Mouse (Mus musculus) neural tube, embryonic 14.5 days (tissue): ENCODE results near the gene Olfr656. TPM values are rescaled to one million over a fixed set of nuclear protein-coding genes. Genes with fewer than 3 reads are reported as not detected.

ENCODE experiments used
- ATAC-seq: fragments of 200-750 bp; cut with Nextera tagmentation; 2 replicates; pipeline ENCODE4 v1.8.0; 2017; ENCODE audit warnings: low read depth, mild to moderate bottlenecking, moderate TSS enrichment, moderate library complexity
- H3K27ac ChIP-seq: fragments of 300-500 bp; sonication (generic); 2 replicates; pipeline ENCODE4 v1.5.1; 2014; ENCODE audit warnings: low read depth, mild to moderate bottlenecking, control low read depth, low read length, moderate library complexity, mixed read lengths
- H3K27me3 ChIP-seq: fragments of 300-500 bp; sonication (generic); 2 replicates; pipeline ENCODE4 v1.6.1; 2014; ENCODE audit warnings: low read length; ENCODE audit not compliant: control insufficient read depth, insufficient read depth
- H3K36me3 ChIP-seq: fragments of 300-500 bp; sonication (generic); 2 replicates; pipeline ENCODE4 v1.6.1; 2014; ENCODE audit warnings: low read length, mixed read lengths; ENCODE audit not compliant: control insufficient read depth, insufficient read depth
- H3K4me1 ChIP-seq: fragments of 300-500 bp; sonication (generic); 2 replicates; pipeline ENCODE4 v1.6.1; 2014; ENCODE audit warnings: low read length; ENCODE audit not compliant: control insufficient read depth, insufficient read depth
- H3K4me2 ChIP-seq: fragments of 300-500 bp; sonication (generic); 2 replicates; pipeline ENCODE4 v1.6.1; 2014; ENCODE audit warnings: mild to moderate bottlenecking, low read depth, low read length, control low read depth
- H3K4me3 ChIP-seq: fragments of 300-500 bp; sonication (generic); 2 replicates; pipeline ENCODE4 v1.5.1; 2014; ENCODE audit warnings: low read depth, low read length, control low read depth, mixed read lengths
- H3K9ac ChIP-seq: fragments of 300-500 bp; sonication (generic); replicated peaks from 2 replicates; pipeline ENCODE4 v1.6.1; 2014; ENCODE audit warnings: low read depth, mild to moderate bottlenecking, control low read depth, low read length, mixed read lengths
- H3K9me3 ChIP-seq: fragments of 300-500 bp; sonication (generic); 2 replicates; pipeline ENCODE4 v1.6.1; 2016; ENCODE audit warnings: low read length; ENCODE audit not compliant: control insufficient read depth
- WGBS: fragments of 180-500 bp; shearing (Covaris S2); extraction: QIAGEN DNeasy Blood & Tissue Kit; methylation state at CpG from one replicate; pipeline ENCODE4 v1.1.7; 2014; 5-methylcytosine and 5-hydroxymethylcytosine counted together
- polyA plus RNA-seq: library from polyadenylated mRNA; unstranded; fragments of >200 nt; fragmentation: Nextera tagmentation; extraction: Ambion mirVana; gene quantifications from 2 replicates; pipeline ENCODE4 v1.2.1, GENCODE M21; 2014

Olfr656 gene
- polyA plus RNA-seq, 1 experiment from 2014 or later = not detected

GRCm38 (mm10) chr7:104624494-104624893 is 10.7 kb downstream of the Olfr656 start, which contains the start of gene Olfr657:
Gene Olfr657 (plus strand): TSS chr7:104624794.
- Histone ChIP-seq H3K27me3 (no peaks in the 10 kb centered on the region), H3K27ac (no peak within 1 kb of the TSS), H3K9ac (no peak within 1 kb of the TSS), H3K36me3 (no peaks in the 10 kb centered on the region), H3K4me1 (no peaks in the 10 kb centered on the region), H3K4me2 (no peak within 1 kb of the TSS), H3K9me3 (no peaks in the 10 kb centered on the region), H3K4me3 (no peak within 1 kb of the TSS)
- no peak for ATAC-seq

- H3K36me3 ChIP-seq = no peaks in the 10 kb centered on the region
- H3K4me2 ChIP-seq = peak within 1 kb of the TSS; percentile 28; the same call in 1 of the 2 replicates
- H3K27ac ChIP-seq = no peak within 1 kb of the TSS
- H3K4me1 ChIP-seq = no peaks in the 10 kb centered on the region
- H3K9ac ChIP-seq = no peak within 1 kb of the TSS
- WGBS = 24% methylated on average over 21 of the region's 22 CpGs
- ATAC-seq = peak; percentile 94
- no peaks in the 10 kb centered on the region for H3K9me3 ChIP-seq
- peak within 1 kb of the TSS; percentile 17; the same call in 1 of the 2 replicates for H3K4me3 ChIP-seq
- no peaks in the 10 kb centered on the region for H3K27me3 ChIP-seq
Measured at GRCm38 (mm10) chr7:104646841-104647482, 33.2 kb downstream of the Olfr656 start, which contains the start of gene Olfr658. Gene Olfr658 (minus strand): TSS chr7:104647305.

- Histone ChIP-seq H3K36me3 (no peaks in the 10 kb centered on the region), H3K4me2 (no peak within 1 kb of the TSS), H3K9me3 (no peaks in the 10 kb centered on the region), H3K27ac (no peak within 1 kb of the TSS), H3K27me3 (no peaks in the 10 kb centered on the region), H3K4me3 (no peak within 1 kb of the TSS), H3K9ac (no peak within 1 kb of the TSS), H3K4me1 (no peaks in the 10 kb centered on the region)
- no peak for ATAC-seq
- 94% methylated on average over 3 of the region's 3 CpGs for WGBS
Measured at GRCm38 (mm10) chr7:104666453-104666852, 52.7 kb downstream of the Olfr656 start, which contains the start of gene Olfr659. Gene Olfr659 (plus strand): TSS chr7:104666753.

Other genes starting within 250 kb of the Olfr656 start
- not detected in 2 replicates for gene Trim30b, start 244.1 kb upstream of the Olfr656 start, polyA plus RNA-seq
- 0.26 TPM in 1 of 2 replicates, not detected in the other for gene Trim30c, start 213.1 kb upstream of the Olfr656 start, polyA plus RNA-seq
- 0.15 and 1.1 TPM in 2 replicates for gene Trim30a, start 148.8 kb upstream of the Olfr656 start, polyA plus RNA-seq
- 0.21 and 0.24 TPM in 2 replicates for gene Trim30d, start 106.1 kb upstream of the Olfr656 start, polyA plus RNA-seq
- 0.16 TPM in 1 of 2 replicates, not detected in the other for gene Olfr651, start 63.8 kb upstream of the Olfr656 start, polyA plus RNA-seq
- gene Olfr652, start 53.1 kb upstream of the Olfr656 start, polyA plus RNA-seq = 0.11 TPM in 1 of 2 replicates, not detected in the other
- not detected in 2 replicates for gene Olfr653, start 36.6 kb upstream of the Olfr656 start, polyA plus RNA-seq
- not detected in 2 replicates for gene Olfr654, start 26.9 kb upstream of the Olfr656 start, polyA plus RNA-seq
- 0.27 TPM in 1 of 2 replicates, not detected in the other for gene Olfr655, start 12.2 kb upstream of the Olfr656 start, polyA plus RNA-seq
- gene Olfr657, start 10.8 kb downstream of the Olfr656 start, polyA plus RNA-seq = not detected in 2 replicates
- gene Olfr658, start 33.4 kb downstream of the Olfr656 start, polyA plus RNA-seq = 0.09 and 0.16 TPM in 2 replicates
- gene Olfr659, start 52.8 kb downstream of the Olfr656 start, polyA plus RNA-seq = not detected in 2 replicates
- gene Olfr661, start 72.5 kb downstream of the Olfr656 start, polyA plus RNA-seq = not detected in 2 replicates
- gene Usp17le, start 163.5 kb downstream of the Olfr656 start, polyA plus RNA-seq = not detected in 2 replicates
- not detected in 2 replicates for gene Usp17lb, start 228.6 kb downstream of the Olfr656 start, polyA plus RNA-seq
- not detected in 2 replicates for gene Usp17la, start 243.1 kb downstream of the Olfr656 start, polyA plus RNA-seq